Mouse (Mus musculus): ENCODE data around the gene 1700011L22Rik.

The 1700011L22Rik gene

DNA sequence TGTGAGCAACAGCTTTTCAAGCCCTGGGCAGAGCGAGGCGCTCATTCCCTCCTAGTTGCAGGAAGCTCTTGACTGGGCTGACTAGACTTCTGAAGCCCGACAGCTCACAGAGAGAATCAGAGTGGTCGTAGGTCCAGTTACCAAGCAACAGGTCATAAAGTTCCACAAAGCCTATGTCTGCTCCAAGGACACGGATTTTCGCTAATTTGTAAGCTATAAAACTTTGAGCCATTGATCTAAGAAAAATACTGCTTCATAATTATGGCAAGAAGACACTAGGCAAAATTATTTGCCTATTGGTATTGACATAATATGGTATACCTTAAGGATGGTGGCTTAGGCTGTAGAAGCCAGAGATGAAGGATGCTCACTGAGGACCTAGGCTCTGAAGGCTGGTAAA, at the start of gene 1700011L22Rik:
TSS of gene 1700011L22Rik (minus strand) at position 101 of the 400 bp plus-strand sequence.
- no peak for DNase-seq (ENCODE audit: low spot score)

DNA sequence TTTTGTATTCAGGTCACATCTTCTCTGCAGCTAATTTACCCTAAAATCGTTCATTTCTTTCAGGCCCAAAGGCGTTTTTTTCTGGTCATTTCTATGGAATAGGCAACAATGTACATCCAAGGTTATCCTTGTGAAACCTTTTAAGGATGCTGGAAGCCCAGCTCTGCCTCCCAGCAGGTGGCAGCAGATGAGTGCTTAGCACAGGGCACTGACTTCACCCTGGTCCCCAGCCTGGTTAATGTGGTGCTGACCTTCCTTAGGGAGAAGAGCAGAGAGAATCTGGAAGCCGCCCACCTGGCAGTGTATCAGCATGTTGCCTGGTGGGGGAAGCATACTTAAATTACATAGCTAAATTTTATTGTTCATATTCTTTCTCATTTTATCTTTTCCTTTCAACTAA, 49.4 kb upstream of the 1700011L22Rik start:
- DNase-seq (ENCODE audit: low spot score) = peak; percentile 36

DNA sequence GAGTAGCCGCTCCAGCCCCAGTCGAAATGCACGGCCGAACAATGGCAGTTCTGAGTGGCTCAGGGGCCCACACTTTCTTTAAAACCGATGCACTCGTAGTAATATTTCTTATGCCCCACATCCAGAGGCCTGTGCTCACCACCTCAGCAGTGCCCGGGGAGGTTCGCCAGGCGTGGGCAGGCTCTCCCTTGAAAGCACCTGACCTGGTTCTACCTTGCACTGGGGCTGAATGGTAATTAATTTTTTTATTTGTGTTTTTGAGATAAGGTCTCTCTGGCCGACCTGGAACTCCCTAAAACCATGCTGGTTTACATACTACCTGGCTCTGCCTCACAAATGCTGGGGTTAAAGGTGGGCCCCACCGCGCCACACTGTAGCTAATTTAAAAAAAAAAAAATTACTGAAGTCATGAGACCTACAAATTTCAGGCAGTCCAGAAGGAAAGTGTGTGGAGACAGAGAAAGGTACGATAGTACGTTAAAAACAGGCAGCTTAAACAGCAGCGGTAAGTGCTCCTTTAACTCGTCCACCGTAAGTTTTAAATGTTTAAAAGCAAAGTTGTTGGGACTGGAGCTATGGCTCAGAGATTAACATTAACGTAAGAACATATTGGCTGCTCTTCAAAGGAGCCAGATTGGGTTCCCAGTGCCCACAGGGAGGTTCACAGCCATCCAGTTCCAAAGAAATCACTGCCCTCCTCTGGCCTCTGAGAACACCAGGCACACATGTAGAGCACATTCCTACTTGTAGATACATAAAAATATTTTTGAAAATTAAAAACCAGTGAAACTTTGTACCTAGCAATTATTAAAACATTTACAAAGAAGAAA, 47.1 kb upstream of the 1700011L22Rik start:
- no peak for DNase-seq (ENCODE audit: low spot score)

DNA sequence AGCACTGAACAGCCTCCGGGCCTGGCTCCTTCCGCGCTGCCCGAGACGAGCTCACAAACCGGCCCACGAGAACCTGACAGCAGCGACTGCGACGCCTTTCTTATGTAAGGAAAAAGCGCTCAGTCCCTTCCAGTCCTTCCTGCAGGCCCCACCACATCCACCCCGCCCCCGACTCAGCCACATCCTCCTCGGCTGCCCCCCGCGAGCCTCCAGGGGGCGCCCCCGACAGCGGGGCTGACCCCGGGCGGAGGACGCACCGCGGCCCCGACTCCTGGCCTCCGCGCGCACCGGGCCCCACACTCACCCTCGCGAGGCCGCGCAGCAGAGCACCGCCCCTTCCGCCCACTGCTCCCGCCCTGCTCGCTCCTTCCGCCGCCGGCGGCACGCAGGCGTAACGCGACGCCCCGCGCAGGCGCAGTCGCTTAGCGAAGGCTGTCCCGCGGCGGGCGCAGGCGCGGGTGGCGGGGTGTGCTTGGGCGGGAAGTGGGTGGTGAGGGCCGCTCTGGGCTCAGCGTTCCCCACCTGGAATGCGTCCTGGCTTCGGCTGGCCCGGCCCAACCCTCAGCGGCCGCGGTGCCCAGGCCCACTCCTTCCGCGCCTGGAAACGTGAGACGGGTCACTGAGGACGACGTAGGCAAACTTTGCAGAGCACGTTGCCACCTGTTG, 46.4 kb upstream of the 1700011L22Rik start, which contains the start of gene Mmaa:
TSS of gene Mmaa (minus strand) at position 328 of the 666 bp plus-strand sequence.
- DNase-seq (ENCODE audit: low spot score) = peak; percentile 97

DNA sequence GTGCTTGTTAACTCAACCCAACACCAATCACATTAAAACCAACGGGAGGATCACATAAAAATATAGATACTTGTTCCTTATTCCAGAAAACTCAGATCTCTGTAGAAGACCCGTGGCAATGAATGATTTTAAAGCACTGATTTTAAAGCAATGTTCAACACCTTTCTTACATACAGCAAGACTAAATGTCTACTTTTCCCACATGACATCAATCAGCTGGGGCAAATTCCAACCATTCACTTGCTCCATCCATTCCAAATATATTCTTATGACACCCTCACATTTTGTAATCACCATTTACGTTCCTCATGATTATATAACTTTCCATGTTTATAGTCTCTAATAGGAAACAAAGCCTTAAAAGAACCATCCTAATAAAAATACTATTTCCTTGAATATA, 45.5 kb upstream of the 1700011L22Rik start:
- DNase-seq (ENCODE audit: low spot score) = no peak

DNA sequence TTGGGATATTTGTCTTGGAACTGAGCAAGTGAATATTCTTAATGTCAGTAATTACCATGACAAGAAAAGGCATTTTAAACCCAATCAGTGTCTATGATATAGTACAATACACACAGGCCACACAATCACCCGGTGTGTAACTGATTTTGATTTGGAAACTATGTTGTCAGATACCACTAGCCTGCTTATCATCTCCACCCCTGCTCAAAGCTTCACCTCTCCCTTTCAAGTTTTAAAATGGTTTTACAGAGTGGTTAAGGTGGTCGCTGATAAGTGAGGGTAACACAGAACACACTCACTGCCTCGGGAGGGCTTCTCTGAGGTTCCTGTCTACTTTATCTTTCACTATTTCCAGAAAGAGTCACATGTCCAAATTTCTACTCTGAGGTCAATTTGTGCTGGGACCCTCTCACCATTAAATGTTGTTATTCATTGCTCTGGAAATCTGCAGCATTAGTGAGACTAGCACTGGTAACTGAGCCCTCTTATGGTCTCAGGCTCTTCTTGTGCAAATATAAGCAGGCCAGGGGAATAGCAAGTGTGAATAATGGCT, 44.4 kb upstream of the 1700011L22Rik start:
- DNase-seq (ENCODE audit: low spot score) = no peak

DNA sequence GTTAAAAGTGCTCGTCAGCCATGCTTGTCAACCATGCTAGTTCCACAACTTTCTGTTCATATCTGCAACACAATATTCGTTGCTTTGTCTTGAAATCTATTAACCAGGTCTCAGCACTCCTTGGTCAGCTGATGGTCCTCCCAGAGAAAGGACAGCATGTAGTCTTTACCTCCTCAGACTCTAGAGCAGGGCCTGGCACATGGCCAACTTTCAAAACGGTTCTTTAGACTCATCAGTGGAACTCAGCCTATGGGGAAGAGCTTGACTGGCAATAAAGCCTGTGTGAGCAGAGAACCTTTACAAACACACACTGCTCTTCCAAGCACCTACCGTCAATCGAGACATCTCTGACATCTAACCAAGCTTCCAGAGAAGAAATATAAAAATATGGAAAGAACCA, 41.2 kb upstream of the 1700011L22Rik start:
- no peak for DNase-seq (ENCODE audit: low spot score)

DNA sequence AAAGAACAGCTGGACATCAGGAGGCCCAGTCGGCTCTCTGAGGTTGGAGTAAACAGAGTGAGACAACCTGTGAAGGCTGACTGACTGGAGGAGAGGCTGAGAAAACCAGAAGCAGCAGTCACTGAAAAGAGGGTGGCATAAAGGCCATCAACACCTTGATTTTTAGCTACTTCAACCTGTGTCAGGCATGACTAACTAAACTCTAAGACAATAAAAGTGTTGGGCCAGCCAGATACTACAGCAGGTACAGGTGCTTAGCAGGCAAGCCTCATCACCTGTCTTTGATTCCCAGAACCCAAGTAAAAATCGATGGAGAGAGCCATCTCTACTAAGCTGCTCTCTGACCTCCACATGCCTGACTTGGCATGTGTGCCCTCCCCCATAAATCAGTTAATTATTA, 40.3 kb upstream of the 1700011L22Rik start:
- no peak for DNase-seq (ENCODE audit: low spot score)

DNA sequence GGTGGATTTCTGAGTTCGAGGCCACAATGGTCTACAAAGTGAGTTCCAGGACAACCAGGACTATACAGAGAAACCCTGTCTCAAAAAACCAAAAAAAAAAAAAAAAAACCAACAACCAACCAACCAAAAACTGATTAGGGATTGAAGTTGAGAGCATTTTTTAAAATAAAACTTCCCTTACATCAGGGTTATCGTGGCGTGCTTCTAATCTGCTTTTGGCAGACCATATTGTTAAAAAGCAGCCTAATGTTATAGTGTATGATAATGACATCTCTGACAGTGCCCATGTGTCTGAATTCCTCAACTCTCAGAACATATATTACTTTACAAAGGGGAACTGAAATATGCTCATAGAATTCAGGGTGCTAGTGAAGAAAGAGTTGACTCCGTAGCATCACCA, 39.9 kb upstream of the 1700011L22Rik start:
- DNase-seq (ENCODE audit: low spot score) = no peak

DNA sequence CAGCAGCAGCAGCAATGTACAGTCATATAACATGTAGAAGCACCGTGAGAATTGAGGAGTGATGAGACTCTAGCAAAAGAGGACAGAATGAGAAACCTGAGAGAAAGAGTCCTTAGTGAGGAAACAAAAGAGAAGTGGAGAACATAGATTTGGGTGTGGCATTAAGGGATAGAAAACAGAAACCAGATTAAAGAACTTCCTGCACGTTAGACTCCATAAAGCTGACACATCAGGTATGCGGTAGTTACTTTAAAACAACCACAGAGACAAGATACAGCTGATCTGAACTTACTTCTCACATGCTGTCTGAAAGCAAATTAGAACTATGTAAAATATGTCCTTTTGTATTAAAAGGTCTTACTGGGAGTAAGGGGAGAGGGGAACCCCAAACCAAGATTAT, 38.1 kb upstream of the 1700011L22Rik start:
- DNase-seq (ENCODE audit: low spot score) = no peak

DNA sequence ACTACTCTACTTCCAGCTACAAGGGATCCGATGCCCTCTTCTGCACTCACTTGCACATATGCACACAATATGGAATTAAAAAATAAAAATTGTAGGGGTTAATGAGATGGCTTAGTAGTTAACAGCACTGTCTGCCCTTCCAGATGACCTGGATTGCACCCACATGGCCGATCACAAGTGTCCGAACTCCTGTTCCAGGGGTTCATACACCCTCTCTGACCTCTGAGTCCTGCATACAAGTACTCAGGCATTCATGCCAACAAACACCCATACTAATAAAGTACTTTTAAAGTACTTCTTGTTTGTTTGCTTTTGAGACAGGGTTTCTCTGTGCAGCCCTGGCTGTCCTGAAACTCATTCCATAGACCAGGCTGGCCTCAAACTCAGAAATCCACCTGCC, 36.3 kb upstream of the 1700011L22Rik start:
- no peak for DNase-seq (ENCODE audit: low spot score)

DNA sequence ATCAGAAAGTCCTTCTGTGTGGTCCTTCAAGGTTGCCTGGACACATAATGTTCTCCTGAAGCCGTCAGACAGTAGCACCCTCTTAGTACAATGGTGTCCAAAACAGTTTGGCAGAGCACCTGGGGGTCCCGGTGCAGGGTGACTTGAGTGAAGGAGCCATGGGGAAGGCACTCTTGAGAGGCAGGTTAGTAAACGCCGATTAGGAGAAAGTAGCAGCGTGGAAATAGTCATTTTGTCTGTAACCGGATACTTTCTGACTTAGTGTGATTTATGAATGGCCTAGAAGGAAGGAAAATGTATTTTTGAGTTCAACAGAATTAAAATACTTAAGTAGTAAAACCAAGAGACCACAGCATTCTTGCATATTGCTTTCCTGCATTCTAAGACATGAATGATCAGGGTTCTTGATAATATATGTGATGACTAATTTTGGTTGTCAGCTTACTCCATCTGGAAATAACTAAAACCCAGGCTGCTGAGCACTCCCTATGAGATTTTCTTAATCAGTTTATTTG, 33.1 kb upstream of the 1700011L22Rik start:
- DNase-seq (ENCODE audit: low spot score) = no peak

DNA sequence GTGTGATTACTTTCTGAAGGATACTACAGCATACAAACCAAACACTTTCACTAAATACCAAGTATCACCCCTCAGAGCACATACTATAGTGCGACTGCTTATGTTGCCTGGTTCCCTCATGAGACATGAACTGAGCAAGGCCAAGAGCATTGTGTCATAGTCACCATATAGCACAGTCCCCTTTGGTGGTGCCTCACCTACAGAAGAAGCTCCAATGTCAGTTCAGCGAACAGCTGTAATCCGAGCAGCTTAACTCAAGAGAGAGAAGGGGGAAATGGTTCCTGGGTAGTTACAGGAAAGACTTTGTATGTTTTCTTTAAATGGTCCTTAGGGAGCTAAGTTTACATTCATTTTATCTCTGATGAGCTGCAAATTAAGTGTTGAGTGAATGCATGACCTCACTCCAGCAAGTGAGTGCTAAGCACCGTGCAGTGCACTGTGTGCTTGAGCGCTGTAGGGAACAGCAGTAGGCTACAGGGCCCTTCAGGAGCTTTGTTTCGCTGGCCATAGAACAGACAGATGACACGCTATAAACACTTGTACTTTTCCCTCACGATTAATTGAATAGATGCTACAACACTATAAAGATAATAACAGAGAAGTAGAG, 29.0 kb upstream of the 1700011L22Rik start:
- DNase-seq (ENCODE audit: low spot score) = no peak

DNA sequence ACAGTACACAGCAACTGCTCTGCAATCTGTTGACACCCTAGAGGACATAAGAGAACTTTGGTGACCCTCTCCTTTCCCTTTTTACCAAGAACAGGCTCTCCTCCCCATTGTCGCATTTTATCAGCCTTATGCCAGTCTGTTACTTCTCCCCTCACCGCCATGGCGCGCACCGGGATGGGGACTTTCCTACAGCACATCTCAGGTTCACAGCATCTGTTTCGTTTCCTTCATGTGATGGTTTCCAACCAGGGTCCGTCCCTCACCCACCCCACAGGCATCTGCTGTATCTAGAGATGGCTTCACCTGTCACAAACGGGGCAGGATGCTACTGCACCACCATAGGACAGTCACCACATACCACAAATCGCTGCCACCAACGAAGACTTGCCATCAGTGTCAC, 26.6 kb upstream of the 1700011L22Rik start:
- no peak for DNase-seq (ENCODE audit: low spot score)

DNA sequence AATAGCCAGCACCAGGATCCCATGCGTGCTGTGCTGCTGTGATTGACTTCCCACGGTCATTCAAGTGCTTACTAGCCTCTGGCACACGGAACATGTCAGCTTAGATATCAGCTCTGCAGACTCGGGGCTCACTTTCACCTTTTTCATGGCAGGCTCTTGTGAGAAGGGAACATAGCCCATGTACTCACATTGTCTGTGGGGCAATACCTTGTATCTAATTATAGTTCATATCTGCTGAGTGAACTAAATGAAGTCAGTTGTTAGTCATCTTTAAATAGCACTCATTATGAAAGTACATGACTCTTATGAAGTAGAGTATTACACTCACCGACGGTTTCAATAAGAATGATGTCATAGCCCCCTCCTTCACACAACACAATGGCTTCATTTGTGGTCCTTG, 25.4 kb upstream of the 1700011L22Rik start:
- DNase-seq (ENCODE audit: low spot score) = no peak

DNA sequence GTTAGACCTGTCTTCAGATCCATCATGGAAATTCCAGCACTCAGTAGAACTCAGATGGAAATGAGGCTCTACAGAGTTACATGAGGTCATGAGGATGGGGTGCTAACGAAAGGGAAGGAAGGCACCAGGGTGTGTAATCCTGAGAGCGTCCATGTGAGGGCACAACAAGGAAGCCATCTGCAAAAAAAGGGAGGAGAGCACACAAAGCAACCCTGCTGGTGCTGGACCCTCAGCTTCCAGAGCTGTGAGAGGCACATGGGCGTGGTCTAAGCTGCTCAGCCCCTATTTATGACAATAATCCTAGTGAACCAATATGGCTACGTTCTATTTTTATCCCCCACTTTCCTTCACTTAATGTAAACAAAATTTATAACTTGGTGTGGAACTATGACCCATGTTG, 24.3 kb upstream of the 1700011L22Rik start:
- DNase-seq (ENCODE audit: low spot score) = no peak

DNA sequence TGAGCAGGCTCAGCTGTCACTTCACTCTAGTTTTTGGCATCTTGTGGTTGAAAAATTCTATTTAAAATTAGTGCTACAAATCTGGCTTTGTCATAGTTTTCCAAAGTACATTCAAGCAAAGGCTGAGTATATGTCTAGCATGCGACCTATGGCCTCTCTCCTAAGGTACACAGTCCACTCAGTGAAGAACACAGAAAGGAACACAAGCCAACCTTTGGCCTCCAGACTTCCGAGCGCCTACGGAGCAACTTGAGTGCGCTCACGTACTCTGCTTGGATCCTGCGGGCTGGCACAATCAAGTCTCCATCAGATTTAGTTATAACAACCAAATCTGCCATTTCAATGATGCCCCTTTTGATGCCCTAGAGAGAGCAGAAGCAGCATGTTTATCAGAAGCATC, 20.6 kb upstream of the 1700011L22Rik start:
- DNase-seq (ENCODE audit: low spot score) = peak; percentile 31

DNA sequence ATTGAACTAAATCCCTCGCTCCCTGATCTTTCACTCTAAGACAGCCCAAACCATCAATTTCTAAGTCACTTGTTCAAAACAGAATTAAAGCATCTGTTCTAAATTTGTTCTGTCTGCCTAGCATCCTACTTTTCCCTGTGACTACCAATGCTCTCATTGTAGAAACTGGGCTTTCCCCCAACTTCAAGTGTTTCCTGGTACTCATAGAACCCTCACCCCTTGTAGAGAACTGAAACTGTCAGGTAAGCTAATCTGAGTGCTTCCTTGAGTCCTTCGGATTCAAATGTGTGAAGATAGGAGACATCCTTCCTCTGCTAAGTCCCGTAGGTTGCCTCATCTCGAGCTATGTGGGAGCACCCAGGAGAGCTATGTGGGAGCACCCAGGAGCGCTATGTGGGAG, 13.6 kb upstream of the 1700011L22Rik start:
- no peak for DNase-seq (ENCODE audit: low spot score)

DNA sequence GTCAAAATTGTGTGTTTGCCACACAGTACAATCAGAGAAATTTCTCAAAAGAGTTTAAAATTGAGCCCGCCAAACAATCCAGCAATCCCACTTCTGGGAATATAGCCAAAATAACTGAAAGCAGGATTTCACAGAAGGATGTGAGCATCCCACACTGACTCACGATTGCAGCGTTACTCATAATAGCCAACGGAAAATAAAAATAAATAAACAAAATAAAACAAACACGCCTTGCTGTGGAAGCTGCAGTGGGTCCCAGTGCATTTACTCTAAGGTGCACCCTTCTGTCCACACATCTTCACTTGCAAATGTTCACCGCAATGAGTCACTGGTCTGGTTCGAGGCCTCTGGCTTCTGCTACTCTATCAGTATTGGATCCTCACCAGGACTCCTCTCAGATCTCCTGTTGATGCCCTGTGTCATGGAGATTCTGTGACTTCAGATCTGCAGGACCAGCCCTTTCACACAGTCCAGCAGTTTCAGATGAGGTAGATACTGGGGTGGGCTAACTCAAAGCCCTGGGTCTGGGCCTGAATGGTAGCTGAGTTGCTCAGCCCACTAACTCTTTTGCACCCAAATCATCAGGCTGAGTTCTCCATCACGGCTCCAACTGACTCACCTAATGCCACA, 7.8 kb upstream of the 1700011L22Rik start:
- DNase-seq (ENCODE audit: low spot score) = no peak

DNA sequence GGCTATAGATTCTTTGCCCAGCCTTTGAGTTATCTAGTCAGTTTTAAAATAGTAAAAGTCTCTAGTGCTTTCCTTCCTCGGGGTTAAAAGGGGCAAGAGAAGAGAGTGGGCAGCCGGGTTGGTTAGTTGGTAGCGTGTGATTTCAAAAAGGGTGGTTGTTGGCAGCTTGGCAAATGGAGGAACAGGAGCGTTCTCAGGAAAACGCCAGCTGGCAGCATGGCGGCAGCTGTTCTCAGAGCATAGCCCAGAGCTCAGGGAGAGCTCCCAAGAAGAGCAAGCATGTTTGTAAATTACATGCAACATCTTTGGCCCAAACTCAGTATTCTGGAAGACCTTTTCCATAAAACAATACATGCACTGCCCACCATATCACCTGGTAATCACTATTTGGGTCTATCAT, 5.4 kb upstream of the 1700011L22Rik start:
- DNase-seq (ENCODE audit: low spot score) = no peak

DNA sequence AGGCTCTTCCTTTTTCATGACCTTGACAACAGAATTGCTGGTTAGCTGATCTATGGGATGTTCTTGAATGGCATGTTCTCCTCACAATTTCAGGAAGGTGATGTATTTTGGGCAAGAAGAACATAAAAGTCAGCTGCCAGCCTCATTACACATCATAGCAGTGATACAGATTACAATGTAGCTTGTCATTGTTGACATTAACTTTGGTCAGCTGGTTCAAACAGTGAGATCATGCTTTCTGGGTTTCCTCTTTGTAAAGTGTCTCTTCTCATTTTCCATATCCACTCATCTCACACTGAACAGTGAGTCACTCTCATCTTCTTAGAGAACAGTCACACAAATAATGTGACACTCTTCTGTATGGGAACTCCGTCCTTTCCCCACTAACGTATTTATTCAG, 4.9 kb downstream of the 1700011L22Rik start:
- no peak for DNase-seq (ENCODE audit: low spot score)

DNA sequence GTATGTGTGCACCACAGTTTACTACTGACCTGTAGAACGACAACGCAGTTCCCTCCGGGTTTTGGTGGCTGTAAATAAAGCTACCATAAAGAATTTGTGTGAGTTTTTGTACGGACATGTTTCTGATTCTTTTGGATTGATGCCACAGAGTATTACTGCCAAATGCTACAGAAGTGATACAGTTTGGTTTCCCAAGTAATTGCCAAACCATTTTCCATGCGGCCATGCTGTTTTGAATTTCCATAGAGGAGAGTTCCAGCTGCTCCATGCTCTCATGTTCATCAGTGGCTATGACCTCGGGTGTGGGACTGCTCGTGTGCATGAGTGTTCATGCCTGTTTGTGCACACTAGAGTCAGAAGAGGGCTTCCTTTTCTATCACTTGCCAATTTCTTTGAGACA, 8.4 kb downstream of the 1700011L22Rik start:
- no peak for DNase-seq (ENCODE audit: low spot score)
